Mouse (Mus musculus) heart, adult 18-20 months (tissue): ENCODE data around the gene Gm11236. TPM values are rescaled to one million over a fixed set of nuclear protein-coding genes. Genes with fewer than 3 reads are reported as not detected.
"Not testable (repeated sequence)": the region's sequence is repeated elsewhere in the genome, so short reads cannot be mapped to it uniquely, and the experiment has no call there.

Experiments used
- DNase-seq, 2 experiments: peaks; one replicate each; pipeline ENCODE4 v3.0.0; 2021 to 2022; ENCODE audit warnings: mixed read lengths in 1 of 2
- long read RNA-seq, 2 experiments: library from polyadenylated mRNA; stranded (forward); transcript quantifications; one replicate each; pipeline ENCODE4 v2.0.0; 2021
- total RNA-seq, 2 experiments: library from RNA; stranded (reverse); gene quantifications; 2 replicates each; pipeline ENCODE4 v1.2.3; 2021

The Gm11236 gene
- total RNA-seq: not detected
- long read RNA-seq, experiment 1: 0 reads
- long read RNA-seq, experiment 2: 0 reads

DNA sequence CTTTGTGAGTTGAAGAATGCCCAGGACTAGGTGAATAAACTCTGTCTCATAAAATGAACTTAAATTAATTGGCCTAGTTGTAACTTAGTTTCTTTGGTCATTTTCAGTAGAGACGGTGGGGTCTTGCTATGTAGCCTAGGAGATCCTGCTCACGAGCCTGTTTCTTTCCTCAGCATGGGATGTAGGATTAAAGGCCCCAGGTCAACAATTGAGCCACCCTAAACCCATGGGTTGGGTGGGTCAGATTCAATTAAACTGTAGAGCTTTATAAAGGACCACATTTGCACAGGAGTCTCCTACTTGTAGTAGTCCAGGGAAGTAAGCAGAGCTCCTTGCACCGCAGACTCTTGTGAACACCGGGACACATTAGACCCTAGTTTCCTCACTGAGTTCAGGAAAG lies at the start of gene Gm11236:
Gm11236 (plus strand) TSS at position 301 of the 400 bp plus-strand sequence.
- DNase-seq: not testable (repeated sequence)

DNA sequence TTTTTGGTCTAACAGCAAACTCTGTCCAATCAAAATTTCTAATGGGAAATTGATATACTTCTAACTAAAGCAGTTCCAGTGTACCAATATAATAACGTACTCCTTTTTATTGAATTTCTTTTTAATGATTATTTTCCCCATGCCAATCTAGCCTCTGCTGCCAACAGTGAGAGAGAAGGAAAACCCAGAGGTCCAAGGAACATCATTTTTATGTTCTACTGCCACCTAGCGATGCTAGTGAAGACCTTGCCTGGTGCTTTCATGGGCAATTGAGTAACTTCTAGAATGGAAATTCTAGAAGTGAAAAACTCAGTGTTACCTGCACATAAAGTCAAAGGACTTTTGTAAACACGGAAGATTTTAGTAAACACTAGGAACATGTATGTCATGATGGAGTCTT lies 38.7 kb upstream of the Gm11236 start:
- no peak for DNase-seq

GRCm38 (mm10) chr4:73607581-73607980 lies 30.3 kb upstream of the Gm11236 start, which contains the start of gene Gm11238:
Gene Gm11238, plus strand, starts transcription at chr4:73607881.
- DNase-seq: not testable (repeated sequence)

GRCm38 (mm10) chr4:73622684-73623083 lies 15.2 kb upstream of the Gm11236 start, which contains the start of gene Gm11237:
Gene Gm11237, plus strand, starts transcription at chr4:73622984.
- not testable (repeated sequence) for DNase-seq

- not testable (repeated sequence) for DNase-seq
These were observed 23.9 kb downstream of the Gm11236 start for GRCm38 (mm10) chr4:73661864-73662263.

- DNase-seq: not testable (repeated sequence)
These were observed 30.1 kb downstream of the Gm11236 start, which contains the start of gene Gm11239 for GRCm38 (mm10) chr4:73668054-73668453. Gene Gm11239, plus strand, starts transcription at chr4:73668354.

GRCm38 (mm10) chr4:73683216-73683615 lies 45.3 kb downstream of the Gm11236 start, which contains the start of gene Gm428:
Gene Gm428, plus strand, starts transcription at chr4:73683516.
- not testable (repeated sequence) for DNase-seq

Other genes with a start within 250 kb of the Gm11236 start
- not detected for gene Gm11487, start 233.0 kb upstream of the Gm11236 start, total RNA-seq
- not detected for gene Gm11238, start 30.2 kb upstream of the Gm11236 start, total RNA-seq
- gene Gm11237, start 15.1 kb upstream of the Gm11236 start, total RNA-seq: not detected
- not detected for gene Gm11239, start 30.2 kb downstream of the Gm11236 start, total RNA-seq
- not detected for gene Gm428, start 45.4 kb downstream of the Gm11236 start, total RNA-seq
- 1 to 10 TPM in 1 of 2 experiments, under 1 TPM in 1; 0.74 to 1.2 TPM for gene Rasef, start 152.9 kb downstream of the Gm11236 start, total RNA-seq
- not detected for gene Gm11758, start 238.1 kb downstream of the Gm11236 start, total RNA-seq